Mouse (Mus musculus): ENCODE measurements around the gene Mcm3.

Mcm3 gene

DNA sequence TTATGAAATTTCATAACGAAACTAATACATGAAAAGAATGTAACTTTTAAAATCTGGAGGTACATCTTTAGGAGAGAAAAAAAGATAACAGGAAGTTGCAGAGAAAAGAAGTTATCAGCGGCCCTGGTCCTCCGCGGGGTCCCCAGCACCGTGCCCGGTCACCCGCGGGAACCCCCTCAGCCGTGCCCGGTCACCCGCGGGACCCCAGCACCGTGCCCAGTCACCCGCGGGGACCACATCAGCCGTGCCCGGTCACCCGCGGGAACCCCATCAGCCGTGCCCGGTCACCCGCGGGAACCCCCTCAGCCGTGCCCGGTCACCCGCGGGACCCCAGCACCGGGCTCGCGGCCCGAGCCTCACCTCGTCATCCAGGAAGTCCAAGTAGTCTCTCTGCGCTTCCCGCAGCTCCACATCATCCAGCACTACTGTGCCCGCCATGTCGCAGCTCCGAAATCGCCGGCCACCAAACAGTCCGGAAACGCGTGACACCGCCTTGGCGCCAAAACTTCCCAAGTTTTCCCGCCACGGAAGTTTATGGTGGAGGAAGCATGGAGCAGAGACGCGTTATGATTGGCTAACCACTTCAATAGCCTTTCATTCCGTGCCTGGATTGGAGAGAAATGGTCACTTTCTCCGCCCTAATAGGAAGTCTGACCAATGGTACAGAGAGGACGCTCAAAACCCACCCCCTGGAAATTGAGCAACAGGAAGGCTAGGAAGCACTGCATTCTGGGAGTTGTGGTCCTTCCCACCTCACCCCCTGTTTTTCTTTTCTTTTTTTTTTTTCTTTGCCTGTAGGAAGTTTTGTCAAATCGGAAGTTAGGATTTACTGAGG, at the start of gene Mcm3:
Mcm3 (minus strand) TSS at position 542 of the 835 bp plus-strand sequence.
- DNase-seq = peak; percentile 69

- no peak for DNase-seq
Observed at GRCm38 (mm10) chr1:20868036-20868435, 47.9 kb upstream of the Mcm3 start.

- DNase-seq = no peak
Observed at GRCm38 (mm10) chr1:20867241-20867902, 47.3 kb upstream of the Mcm3 start.

DNA sequence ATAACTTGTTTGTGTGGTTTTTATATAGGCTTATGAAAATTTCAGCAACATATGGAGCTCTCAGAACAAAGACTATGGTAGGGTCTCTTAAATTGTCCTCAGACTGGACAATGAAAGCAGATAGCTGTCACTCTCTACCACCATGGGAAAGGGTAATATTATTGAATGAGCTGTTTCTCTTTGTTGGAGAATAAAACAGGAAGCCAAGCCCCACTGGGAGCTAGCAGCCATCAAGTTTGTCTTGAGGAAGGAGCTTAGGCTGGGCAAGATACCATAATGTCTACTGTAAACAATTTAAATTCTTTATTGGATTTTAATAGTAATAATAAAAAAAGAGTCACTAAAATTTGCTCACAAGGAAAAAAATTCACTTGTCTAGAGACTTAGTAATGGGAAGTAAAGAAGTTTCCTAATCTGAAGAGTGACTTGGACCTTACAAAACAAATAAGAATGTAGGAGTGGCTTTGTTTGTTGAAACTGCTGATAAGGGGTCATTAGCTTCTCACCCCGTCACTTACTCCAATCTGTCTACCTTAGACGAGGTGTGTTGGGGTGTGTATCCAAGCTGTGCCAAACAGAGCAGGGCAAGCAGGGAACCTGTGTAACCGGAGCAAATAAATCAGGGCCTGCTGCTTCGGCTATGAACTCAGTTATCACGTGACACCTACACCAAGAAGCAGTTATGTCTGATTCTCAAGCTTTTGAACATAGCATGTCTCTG, 43.5 kb upstream of the Mcm3 start:
- no peak for DNase-seq

GRCm38 (mm10) chr1:20861865-20862264, 41.8 kb upstream of the Mcm3 start:
- no peak for DNase-seq

GRCm38 (mm10) chr1:20860775-20861174, 40.7 kb upstream of the Mcm3 start:
- DNase-seq = no peak

GRCm38 (mm10) chr1:20856924-20857902, 37.1 kb upstream of the Mcm3 start:
- no peak for DNase-seq

DNA sequence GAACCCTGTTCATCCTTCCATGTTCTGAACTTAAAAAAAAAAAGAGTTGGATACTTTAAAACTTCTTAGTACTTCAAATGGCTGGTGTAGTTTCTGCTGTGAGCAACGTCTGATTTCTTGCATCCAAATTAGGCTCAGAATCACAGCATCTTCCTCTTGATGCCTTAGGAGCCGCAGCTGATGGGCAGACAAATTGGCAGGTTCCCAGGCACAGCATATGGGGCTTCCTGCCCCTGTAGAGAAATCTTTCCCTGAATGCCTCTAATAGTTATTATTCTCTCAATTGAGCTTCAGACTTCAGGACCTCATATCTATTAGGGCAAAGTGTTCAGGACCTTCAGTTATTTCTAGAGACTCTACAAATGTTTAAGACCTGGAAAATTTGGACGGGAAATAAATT, 19.8 kb upstream of the Mcm3 start:
- no peak for DNase-seq

- no peak for DNase-seq
Observed at GRCm38 (mm10) chr1:20836551-20837125, 16.5 kb upstream of the Mcm3 start.

GRCm38 (mm10) chr1:20833141-20833511, 13.0 kb upstream of the Mcm3 start:
- no peak for DNase-seq

- no peak for DNase-seq
Observed at GRCm38 (mm10) chr1:20832473-20833140, 12.5 kb upstream of the Mcm3 start.

DNA sequence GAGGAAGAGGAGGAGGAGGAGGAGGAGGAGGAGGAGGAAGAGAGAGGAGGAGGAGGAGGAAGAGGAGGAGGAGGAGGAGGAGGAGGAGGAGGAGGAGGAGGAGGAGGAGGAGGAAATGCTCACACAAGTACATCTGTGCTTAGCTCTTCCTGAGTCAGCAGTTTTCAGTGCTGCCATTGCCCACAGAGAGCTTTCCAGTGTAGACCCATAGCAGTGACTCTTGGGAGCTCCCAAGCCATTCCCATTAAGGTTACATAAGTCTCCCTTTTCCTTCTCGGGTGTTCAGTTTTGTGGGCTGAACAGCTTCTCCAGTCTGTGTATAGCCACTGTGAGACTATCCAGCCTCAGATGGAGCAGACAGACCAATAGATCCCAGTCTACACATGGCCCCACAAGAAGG, 10.4 kb upstream of the Mcm3 start:
- no peak for DNase-seq

GRCm38 (mm10) chr1:20828061-20828460, 7.9 kb upstream of the Mcm3 start:
- DNase-seq = no peak

- no peak for DNase-seq
Observed at GRCm38 (mm10) chr1:20825036-20825435, 4.9 kb upstream of the Mcm3 start.

- DNase-seq = no peak
Observed at GRCm38 (mm10) chr1:20823906-20824305, 3.8 kb upstream of the Mcm3 start.

DNA sequence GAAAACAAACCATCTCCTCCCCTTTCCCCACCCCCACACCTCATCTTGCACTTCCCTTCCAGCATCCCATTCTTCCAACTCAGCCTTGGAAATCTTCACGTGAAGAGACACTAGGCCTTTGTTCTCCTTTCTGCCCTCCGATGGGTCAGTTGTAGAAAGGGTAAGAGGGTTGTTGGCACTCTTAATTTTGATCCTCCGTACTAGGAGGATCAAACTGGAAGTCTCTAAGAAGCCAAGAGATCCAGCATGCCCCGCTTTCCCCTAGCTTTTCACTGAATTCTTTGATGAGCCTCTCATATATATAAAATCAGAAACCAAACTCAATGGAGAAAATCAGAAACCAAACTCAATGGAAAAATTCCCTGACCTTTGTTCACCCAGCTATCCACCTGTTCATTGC, 3.4 kb upstream of the Mcm3 start:
- no peak for DNase-seq

DNA sequence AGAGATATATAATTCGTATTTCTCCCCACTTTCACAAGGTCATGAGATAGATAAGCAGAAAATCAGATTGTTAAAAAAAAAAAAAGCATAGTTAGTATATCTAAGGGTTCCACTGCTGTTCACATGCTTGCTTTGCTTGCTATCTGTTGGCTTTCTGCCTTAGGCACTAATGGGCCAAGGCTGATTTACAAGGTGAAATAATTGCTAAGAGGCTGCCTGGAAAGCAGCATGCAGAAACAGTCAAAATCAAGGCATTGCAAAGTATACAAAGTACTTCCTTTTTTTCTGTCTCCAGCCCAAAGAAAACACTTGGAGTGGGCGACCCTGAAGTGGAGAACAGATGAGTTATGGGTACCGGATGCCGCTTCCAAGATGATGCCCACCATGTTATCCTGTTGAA, 847 bp upstream of the Mcm3 start:
- DNase-seq = no peak

- DNase-seq = no peak
Observed at GRCm38 (mm10) chr1:20817596-20817995, 2.5 kb downstream of the Mcm3 start.

DNA sequence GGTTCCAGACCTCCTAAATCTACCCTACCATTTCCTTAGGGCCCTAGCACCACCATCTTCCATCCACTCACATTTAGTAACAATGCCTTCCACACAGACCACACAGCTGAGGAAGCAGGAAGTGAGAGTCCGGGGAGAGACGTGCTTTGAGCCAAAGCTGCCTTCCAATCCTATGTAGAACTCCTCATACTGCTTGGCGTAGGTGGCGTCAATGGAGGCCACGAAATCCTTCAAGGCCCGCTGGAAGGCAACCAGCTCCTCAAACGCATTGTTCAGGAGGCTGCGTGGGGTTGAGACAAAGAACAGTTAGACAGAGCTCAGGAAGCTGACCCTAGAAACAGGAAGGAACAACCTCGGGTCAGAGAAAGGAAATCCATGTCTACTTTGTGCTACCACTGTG, 2.9 kb downstream of the Mcm3 start:
- DNase-seq = no peak

GRCm38 (mm10) chr1:20814521-20814920, 5.6 kb downstream of the Mcm3 start:
- no peak for DNase-seq

DNA sequence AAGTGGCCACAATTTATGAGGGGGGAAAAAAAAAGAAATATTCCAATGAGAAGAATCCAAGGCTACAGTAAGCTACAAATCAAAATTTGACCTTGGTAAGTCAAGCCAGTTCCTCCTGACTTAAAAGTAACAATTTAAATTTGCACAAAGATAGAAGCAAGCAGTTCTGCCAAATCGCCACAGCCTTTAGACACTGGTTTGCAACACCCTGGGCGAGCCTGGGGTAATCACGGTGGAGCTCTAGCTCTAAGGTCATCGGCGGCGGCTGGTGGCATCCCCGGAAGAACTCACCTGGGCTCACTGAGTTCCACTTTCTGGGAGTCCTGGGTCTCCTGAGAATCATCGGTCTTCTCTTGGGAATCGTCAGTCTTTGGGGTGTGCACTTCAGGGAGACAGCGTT, 15.6 kb downstream of the Mcm3 start:
- no peak for DNase-seq
